Mouse (Mus musculus): ENCODE results near the gene Gm21905.

Gene Gm21905

DNA sequence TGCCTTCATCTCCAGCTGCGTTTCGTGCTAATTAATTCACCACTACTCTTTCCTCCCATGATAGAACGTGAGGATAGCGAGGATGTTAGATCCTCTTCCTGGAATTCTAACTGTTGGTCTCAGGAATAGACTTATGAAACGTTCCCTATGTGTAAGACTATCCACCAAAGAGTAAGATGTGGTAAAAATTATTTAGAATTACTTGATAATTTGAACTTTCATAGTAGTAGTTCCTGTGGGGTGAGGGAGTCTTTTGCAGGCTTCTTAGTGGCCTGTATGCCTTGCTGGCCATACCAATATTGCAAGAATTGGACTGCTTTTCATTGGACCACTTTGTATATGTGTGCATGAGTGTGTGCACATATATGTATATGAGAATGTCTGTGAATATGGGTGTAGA is at the start of gene Gm21905:
Gm21905 (minus strand) TSS at position 101 of the 400 bp plus-strand sequence.
- whole genome bisulfite sequencing, result 83% methylated on average over 5 of the region's 5 CpGs

DNA sequence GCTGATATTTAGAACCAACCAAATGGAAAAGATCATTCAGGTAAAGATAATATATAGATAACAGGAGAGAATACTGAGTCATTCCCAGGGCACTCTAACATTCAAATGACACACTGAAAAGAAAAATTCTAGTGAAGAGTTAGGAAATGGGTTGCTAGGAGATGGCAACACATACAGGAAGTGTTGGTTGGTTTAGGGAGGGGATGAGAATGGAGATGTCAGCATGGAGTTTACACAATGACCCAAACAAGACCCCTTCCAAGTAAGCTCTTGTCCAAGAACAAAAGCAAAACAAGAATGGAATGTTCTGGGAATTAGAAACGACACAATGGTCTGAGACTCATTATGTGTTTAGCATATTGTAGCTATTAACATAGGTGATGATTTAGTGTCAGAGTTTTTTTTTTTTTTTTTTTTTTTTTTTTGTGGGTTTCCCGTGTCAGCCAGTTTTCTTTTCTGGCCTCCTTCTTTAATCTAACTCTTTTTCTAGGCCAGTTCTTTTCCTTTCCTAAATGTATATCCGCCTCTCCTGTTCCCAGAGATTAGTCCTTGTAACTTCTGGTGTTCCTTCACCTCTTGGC is 35.8 kb upstream of the Gm21905 start:
- WGBS, result 64% methylated on average over 3 of the region's 3 CpGs

DNA sequence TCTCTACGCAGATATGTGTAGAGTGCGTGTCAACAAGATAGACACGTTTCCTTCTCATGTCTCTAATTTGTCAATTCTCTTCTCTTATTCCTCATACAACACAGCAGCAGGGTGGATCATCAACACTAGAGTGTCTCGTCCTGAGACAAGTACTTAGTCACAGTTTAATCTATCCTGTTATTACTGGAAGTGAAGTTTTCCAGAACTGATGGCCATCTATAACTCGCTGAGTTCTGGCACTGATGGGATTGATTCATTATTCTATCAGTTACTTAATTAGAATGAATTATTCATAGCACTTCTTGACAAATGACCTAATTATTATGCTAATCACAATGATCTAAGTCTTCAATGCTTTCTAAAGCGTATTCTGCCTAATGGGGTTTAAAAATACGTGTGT is 23.3 kb upstream of the Gm21905 start:
- WGBS, result 65% methylated on average over 7 of the region's 7 CpGs

DNA sequence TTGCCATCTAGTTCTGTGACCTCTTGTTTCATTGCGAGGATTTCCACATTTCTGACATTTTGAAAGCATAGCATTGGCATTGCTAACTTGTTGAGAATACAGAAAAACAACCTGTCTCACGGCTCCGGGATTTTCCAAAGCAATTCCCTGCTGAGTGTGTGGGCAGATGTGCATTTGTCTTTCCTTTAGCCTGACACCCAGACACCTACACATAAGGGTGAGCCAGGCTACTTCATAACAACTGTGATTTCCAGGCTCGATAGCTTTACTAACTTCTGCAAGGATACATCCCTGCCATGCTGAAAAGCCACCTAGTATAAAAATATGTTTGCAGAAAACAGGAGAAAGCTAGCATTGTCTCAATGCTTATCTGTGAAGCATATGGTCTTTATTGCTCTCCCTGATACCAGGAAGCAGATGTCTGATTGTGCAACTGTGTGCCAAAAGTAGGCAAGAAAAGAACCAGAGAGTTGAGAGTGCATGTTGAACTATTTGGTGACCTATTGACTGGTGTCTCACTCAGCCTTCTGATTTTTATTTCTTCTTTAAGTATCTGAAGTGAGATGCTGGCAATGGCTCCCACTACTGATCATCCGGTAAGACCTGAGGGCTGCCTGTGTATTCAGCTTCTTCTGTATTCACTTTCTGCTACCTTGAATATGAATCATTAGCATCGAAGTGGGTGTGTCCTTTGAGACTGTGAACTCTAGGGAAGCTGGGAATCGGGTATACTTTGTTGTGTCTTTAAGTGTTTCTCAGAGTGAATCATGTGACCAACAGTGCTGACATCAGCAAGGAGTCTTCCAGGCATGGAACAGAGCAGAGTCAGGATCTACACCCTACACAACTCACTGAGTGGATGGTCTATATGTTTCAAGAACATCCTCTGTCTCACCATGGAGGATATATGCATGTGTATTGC is 15.7 kb upstream of the Gm21905 start:
- 65% methylated on average over 7 of the region's 7 CpGs for WGBS

DNA sequence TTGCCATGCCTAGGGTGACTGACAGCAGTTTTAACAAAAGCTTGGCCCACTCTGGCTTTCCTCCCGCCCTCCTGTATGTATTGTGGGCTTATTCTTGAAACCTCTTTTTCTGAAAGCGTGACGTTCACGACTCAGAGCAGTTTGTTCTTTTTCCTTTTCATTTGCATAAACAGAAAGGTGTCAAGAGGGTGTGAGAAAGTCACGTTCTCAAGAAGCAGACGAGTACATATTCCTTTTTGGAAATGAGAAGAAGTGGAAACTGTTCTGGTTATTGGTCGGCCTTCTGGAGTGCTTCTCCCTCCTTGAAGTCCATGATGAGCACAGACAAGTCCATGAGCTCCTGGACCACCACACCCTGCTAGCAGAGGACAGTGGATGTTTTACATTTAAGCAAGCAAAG is 9.3 kb upstream of the Gm21905 start:
- WGBS, result 48% methylated on average over 7 of the region's 7 CpGs

DNA sequence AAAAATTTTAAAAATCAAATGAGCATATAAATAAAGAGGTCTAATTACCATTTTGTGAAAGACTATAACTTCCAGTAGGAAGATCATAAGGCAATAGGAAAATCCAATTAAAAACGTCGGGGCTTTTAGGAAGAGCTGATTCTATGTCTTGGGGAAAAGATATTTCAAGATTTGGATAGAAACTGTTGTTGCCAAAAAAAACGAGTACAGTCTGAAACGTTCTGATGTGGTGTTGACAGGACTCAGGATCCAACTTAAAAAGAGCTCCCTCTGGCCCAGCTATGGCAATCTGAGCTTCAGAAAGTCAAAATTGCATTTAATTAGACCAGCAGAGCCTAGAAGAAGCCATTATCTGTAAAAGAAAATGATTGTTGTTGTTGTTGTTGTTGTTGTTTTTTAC is 7.9 kb upstream of the Gm21905 start:
- 31% methylated on average over 4 of the region's 4 CpGs for WGBS

DNA sequence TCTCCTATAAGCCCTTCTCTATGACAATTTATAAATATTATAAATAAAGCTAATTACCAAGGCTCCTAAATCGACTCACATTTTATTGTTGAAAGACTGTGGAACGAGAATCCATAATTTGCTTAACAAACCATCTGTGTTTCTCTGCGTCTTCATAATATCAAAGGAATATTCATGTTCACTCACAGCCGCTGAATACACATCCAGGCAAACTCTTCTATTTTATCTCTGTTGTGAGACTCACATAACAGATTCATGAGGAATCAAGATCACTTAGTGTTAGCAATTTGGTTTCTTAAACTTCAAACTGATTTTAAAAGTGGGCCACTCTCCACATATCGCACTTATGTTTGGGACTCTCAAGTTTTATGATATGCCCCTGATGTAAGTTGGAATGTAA is 1.9 kb upstream of the Gm21905 start:
- WGBS, result 61% methylated on average over 5 of the region's 5 CpGs

DNA sequence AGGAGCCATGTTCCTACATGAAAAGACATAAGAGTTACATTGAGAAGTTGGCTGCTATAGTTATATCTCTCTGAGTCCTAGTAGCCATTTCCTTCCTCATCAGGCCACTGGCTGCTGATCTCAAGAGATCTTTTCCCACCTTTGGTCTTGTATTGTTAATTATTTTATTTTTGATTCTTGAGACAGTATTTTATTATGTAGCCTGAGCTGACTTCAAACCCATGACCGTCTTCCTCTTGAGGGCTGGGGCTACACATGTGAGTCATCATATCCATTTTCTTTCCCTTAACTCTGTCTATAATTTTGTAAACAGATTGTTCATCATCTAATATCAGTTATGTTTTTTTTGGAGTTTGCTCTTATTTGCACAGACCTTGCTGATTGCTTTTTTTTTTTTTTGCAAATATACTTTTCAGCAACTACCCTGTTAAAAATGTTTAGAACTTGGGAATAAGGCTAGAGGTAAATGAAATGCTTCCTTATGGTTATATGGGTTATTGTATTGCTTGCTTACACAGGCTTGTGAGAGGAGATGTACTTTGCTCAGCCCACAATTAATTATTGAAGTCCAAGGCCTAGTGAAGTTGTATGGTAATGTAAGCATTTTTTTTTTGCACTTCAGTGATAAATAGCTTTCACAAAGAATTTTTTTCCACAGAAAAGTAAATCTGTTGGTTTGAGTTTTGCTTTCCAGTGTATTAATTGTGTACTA is 2.0 kb downstream of the Gm21905 start:
- WGBS, result 93% methylated on average over 1 of the region's 1 CpGs

DNA sequence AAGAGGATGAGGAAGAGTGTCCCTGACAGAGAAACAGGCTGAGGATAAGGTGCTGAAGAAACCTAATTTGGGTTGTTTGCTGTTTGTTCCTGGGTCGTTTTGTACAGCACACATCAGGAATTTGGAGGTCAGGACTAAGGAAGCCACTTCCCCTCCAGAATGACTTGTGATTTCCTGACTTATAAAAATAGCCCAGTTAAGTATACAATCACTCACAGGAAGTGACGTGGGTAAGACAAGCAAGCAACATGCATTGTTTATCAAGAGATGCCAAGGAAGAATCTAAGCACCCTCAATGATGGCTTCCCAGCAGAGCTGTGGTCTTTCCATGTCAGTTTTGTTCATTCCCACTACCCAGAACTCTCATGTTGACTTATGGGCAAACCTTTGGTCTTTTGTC is 3.0 kb downstream of the Gm21905 start:
- WGBS, result 58% methylated on average over 2 of the region's 2 CpGs

DNA sequence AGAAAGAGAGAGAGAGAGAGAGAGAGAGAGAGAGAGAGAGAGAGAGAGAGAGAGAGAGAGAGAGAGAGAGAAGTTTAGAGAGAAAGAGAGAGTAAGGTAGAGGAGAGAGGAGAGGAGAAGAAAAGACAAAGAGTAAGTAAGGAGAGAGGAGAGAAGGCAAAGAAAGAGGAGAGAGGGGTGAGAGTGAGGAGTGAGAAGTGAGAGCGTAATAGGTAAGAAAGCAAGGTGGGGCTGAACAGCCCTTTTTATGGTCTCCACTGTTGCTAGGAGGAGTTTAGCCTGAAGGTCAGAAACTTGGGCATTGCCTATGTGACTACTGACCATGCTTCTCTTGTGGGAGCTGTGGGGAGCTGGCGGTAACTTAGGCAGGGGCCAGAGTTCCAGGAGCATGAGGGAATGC is 4.9 kb downstream of the Gm21905 start, which contains the start of gene Gm5108:
Gm5108 (plus strand) TSS at position 301 of the 400 bp plus-strand sequence.
- WGBS, result 97% methylated on average over 2 of the region's 2 CpGs

DNA sequence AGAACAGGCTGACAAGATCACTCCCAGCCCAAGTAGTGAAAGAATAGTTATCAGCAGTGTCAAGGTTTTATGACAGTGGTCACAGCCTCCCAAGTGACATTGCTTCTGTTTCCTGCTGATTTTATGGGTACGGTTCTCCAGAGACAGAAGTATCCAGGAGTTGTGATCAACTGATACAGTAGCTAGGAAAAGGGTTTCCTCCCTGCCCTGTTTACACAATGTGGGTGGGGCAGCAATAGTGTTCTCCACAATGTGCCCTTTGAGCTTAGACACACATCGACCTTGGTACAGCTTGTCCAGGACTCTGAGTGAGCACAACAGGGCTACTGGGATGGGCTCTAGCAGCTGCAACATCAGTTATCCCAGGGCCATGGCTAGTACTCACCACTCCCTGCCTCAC is 14.6 kb downstream of the Gm21905 start:
- WGBS, result 73% methylated on average over 2 of the region's 2 CpGs

DNA sequence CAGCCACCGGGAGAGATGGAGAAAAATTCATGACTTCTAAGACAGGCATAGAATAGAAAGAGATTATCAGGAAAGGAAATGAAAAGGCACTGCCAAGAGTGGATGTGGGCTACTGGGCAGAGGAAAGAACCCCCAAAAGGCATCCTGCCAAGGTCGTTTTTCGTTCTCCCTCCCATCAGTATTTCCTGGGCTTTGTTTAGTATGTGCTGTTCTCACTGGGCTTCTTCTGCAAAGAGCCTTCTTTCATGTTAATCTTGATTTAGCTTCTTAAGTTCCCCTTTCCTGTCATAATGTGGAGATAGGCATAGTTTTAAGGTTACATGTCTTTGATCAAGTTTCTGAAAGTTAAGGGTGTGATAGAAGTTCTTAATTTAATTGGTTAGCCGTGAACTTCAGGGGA is 15.6 kb downstream of the Gm21905 start:
- 51% methylated on average over 4 of the region's 4 CpGs for WGBS

DNA sequence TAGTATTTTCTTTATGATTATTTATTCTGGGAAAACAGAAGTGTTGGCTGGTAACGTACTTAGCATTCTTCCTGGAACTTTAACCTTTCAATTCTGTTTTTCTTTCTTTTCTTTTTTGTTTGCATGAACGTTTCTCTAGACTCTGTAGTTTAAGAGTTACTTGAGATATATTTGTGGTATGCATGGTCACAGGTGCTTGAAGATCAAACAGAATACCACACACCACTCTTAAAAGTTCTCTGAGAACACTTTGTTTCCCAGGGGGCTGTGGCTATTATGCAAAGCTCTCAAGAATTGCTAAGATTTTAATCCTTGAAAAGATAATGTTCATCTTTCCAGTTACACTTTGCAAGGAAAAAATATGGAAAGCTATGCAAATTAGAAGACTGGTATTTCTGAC is 41.7 kb downstream of the Gm21905 start:
- 47% methylated on average over 2 of the region's 2 CpGs for WGBS

DNA sequence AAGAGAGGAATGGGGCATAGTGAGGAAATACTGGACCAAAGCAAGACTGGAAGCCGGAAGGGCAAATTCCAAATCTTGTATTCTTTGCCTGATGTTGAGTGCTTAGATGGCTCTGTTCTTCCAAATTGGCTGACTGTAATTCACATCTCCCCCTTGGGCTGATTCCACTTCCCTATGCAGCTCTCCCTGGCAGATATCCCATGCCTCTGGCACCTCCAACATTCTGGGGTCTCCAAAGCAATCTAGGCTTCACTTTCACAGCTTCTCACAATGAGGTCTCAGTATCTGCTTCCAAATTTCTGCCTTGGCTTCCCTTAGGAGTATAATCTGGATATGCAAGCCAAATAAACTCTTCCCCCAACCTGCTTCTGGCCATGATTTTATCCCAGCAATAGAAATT is 47.3 kb downstream of the Gm21905 start:
- 87% methylated on average over 1 of the region's 1 CpGs for WGBS

DNA sequence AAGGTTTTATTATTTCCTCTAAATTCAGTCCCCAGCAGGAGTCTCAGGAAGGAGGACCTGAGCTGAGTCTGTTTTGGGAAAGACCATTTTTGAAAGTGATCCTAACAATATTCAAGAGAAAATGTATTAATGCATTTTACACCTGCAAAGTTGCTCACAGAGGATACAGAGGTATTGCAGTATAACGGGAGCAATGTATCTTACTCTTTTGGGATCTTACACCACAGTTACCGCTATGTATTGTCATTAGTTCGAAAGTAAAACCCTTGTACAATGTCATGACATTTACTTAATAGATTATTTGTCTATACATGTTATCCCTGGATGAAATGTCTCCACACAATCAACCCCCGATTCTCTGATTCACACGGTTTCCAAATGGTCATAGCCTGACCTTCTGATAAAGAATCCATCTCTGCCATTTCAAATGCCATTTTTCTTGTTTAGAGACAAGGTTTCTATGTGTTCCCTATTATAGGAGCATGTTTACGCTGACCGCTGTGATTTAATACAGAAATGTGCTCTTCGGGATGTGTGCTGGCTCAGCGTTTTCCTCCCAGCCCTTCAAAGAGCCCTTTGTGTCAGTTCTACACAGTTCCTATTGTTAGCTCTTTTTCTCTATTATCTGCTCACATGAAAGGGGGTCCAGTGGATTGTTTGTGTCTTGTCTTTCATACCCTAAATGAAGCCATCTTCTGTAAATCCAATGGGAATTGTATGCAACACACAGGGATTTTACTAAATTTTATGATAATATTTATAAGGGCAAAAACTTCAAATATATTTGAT is 61.6 kb downstream of the Gm21905 start:
- WGBS, result 63% methylated on average over 9 of the region's 9 CpGs

DNA sequence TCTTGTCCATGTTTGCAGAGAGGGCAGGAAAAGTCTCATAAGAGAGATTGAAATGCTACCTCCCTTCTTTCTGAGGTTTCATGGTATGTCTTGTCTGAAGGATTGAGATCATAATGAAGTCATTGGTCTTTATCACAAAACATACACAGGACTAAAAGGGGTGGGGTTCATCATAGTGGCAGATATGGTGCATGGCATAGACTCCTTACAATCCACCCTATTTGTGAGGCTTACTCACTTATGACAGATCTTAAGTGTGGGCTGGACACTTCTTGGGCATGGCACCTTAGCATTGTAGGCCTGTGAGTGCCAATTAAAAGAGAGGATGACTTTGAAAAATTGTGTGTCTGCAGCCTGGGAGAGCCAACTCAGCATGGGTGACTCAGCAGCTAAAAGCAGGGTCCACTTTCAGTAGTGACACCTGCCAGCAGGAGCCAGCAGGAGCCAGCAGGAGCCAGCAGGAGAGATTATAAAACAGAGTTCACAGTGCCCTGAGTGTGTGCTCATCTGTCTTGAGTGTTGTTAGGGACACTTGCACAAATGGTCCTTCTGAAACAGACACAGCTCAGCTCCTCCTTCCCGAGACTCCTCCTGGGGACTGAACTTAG is 62.6 kb downstream of the Gm21905 start:
- WGBS, result 88% methylated on average over 1 of the region's 1 CpGs
